Mouse (Mus musculus): Measurements from ENCODE around the gene Acvr1b. TPM values are rescaled to one million over a fixed set of nuclear protein-coding genes. Genes with fewer than 3 reads are reported as not detected.

The Acvr1b gene
- total and polyA plus RNA-seq, 3 experiments: 2.7 to 4.8 (median 2.9) TPM

DNA sequence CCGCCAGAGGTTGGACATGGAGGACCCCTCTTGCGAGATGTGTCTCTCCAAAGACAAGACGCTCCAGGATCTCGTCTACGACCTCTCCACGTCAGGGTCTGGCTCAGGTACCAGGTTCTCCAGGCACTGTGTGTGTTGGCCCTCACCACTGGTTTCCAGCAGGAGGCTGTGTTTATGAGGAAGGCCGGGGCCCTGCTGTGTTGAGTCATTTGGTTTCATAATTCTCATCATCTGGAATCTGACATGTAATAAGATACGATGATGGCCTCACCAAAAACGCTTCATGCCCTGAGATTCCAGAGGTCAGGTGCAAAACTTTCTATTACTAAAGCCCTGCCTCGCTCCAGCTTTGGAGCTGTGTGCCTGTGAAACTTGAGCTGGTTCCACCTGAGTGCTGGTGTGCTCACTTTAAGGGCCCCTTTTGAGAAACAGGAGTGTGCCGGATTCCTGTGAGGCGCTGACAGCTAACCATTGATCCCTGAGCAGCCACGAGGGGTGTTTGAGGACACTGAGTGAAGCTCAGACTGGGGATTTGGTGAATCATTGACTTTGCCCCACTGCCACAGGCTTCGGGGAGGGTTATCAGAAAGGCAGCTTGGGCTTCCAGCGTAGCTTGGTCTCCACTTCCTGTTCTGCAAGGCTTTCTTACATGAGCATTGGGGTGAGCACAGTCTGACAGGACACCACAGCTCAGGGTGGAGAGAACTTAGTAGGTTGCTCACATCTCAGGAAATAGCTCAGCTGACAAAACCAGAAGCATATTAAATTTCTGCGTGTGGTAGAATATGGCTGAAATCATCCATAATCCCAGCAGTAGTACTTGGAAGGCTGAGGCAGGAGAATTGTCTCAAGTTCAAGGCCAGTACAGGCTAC, 21.3 kb downstream of the Acvr1b start:
- peaks cover 30 to 51% of the 10 kb centered on the region in 2 experiments for H3K4me1 ChIP-seq (ENCODE audit: control insufficient read depth in 1 of 2, insufficient read depth in 2 of 2)
- H3K4me2 ChIP-seq (ENCODE audit: insufficient read depth, low read depth, poor library complexity, severe bottlenecking): no peak overlapping the region
- H3K27me3 ChIP-seq (replicated peaks): no peaks in the 10 kb centered on the region
- dilution Hi-C loops (cut with MboI; ENCODE audit: extremely low pct_ligation_motif_present, extremely low pct_unique_long_range_greater_than_20kb, low sequenced_read_pairs) (no loop called here), in situ Hi-C loops (cut with MboI; ENCODE audit: low pct_ligation_motif_present, low pct_unique_long_range_greater_than_20kb, low sequenced_read_pairs) (no loop called here)
- H3K9ac ChIP-seq (ENCODE audit: insufficient read depth, low read depth): no peak overlapping the region
- H3K79me2 ChIP-seq (replicated peaks; ENCODE audit: control insufficient read depth, extremely low read depth, insufficient read depth, poor library complexity, severe bottlenecking): no peaks in the 10 kb centered on the region
- no peak overlapping the region for H3K4me3 ChIP-seq (replicated peaks in 1 of 3; ENCODE audit: low read depth in 2 of 3, low read length in 2 of 3, poor library complexity in 1 of 3)
- DNase-seq (ENCODE audit: extremely low read depth): no peak
- H3K9me3 ChIP-seq (replicated peaks; ENCODE audit: low read length): peaks cover 3% of the 10 kb centered on the region
- no peak overlapping the region for H3K27ac ChIP-seq (ENCODE audit: insufficient read depth, low read depth)
- peaks cover 25 to 33% of the 10 kb centered on the region in 2 experiments for H3K36me3 ChIP-seq (replicated peaks in 1 of 2; ENCODE audit: control insufficient read depth in 1 of 2, insufficient read depth in 1 of 2, low read length in 1 of 2)
- no peak for TF ChIP-seq EP300 (IDR thresholded peaks at IDR 0.05; ENCODE audit: low read length)
- TF ChIP-seq PAX5 (IDR thresholded peaks at IDR 0.05; ENCODE audit: low read length): no peak
- no peak for TF ChIP-seq ZC3H11A (IDR thresholded peaks at IDR 0.05; ENCODE audit: low read depth, low read length)
- TF ChIP-seq E2F4 (IDR thresholded peaks at IDR 0.05; ENCODE audit: insufficient replicate concordance, low read depth, low read length): no peak
- TF ChIP-seq GABPA (IDR thresholded peaks at IDR 0.05; ENCODE audit: insufficient replicate concordance, low read depth, low read length): no peak
- TF ChIP-seq CTCF (conservative IDR thresholded peaks at IDR 0.05 in 1 of 2, IDR thresholded peaks at IDR 0.05 in 1 of 2; ENCODE audit: low read depth in 2 of 2, low read length in 2 of 2): no peak
- TF ChIP-seq JUN (IDR thresholded peaks at IDR 0.05; ENCODE audit: insufficient read depth, low read depth, low read length): no peak
- no peak for TF ChIP-seq MAFK (IDR thresholded peaks at IDR 0.05; ENCODE audit: insufficient replicate concordance, low read length)
- TF ChIP-seq MYC (IDR thresholded peaks at IDR 0.05; ENCODE audit: low read depth, low read length): no peak
- TF ChIP-seq NELFE (IDR thresholded peaks at IDR 0.05; ENCODE audit: low read depth, low read length): no peak
- no peak for TF ChIP-seq TBP (conservative IDR thresholded peaks at IDR 0.05; ENCODE audit: low read depth, low read length)
- no peak for TF ChIP-seq MXI1 (IDR thresholded peaks at IDR 0.05; ENCODE audit: low read depth, low read length)
- no peak for TF ChIP-seq ETS1 (conservative IDR thresholded peaks at IDR 0.05; ENCODE audit: low read depth, low read length)
- no peak for TF ChIP-seq UBTF (IDR thresholded peaks at IDR 0.05; ENCODE audit: low read depth, low read length)
- no peak for TF ChIP-seq MAX (IDR thresholded peaks at IDR 0.05; ENCODE audit: low read length)
- no peak for TF ChIP-seq RAD21 (IDR thresholded peaks at IDR 0.05; ENCODE audit: low read depth, low read length)

DNA sequence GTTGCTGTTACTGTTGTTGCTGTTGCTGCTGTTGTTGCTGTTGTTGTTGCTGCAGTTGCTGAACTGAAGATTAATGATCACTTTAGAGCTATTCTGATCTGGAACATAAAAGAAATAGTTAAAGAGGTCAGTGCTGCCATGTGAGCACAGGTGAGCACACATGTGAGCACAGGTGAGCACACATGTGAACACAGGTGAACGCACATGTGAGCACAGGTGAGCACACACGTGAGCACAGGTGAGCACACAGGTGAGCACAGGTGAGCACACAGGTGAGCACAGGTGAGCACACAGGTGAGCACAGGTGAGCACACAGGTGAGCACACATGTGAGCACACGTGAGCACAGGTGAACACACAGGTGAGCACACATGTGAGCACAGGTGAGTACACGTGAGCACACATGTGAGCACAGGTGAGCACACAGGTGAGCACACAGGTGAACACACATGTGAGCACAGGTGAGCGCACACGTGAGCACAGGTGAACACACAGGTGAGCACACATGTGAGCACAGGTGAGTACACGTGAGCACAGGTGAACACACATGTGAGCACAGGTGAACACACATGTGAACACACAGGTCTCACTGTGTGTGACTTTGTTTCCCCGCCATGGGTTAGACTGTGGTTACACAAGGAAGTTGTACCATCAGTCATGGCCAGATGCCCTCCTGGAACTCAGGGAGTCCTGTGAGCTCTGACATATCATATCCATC, 22.4 kb downstream of the Acvr1b start:
- dilution Hi-C loops (cut with MboI; ENCODE audit: extremely low pct_ligation_motif_present, extremely low pct_unique_long_range_greater_than_20kb, low sequenced_read_pairs): no loop called here
- Histone ChIP-seq H3K4me1 (ENCODE audit: control insufficient read depth in 1 of 2, insufficient read depth in 2 of 2) (peaks cover 23 to 40% of the 10 kb centered on the region in 2 experiments), H3K9me3 (replicated peaks; ENCODE audit: low read length) (peaks cover 7% of the 10 kb centered on the region), H3K9ac (ENCODE audit: insufficient read depth, low read depth) (no peak overlapping the region), H3K27me3 (replicated peaks) (no peaks in the 10 kb centered on the region), H3K79me2 (replicated peaks; ENCODE audit: control insufficient read depth, extremely low read depth, insufficient read depth, poor library complexity, severe bottlenecking) (no peaks in the 10 kb centered on the region), H3K4me3 (replicated peaks in 1 of 3; ENCODE audit: low read depth in 2 of 3, low read length in 2 of 3, poor library complexity in 1 of 3) (peak overlapping the region in 1 of 3 experiments; percentile 36), H3K4me2 (ENCODE audit: insufficient read depth, low read depth, poor library complexity, severe bottlenecking) (no peak overlapping the region), H3K36me3 (replicated peaks in 1 of 2; ENCODE audit: control insufficient read depth in 1 of 2, insufficient read depth in 1 of 2, low read length in 1 of 2) (peaks cover 30 to 39% of the 10 kb centered on the region in 2 experiments), H3K27ac (ENCODE audit: insufficient read depth, low read depth) (no peak overlapping the region)
- TF ChIP-seq CHD1 (IDR thresholded peaks at IDR 0.05; ENCODE audit: low read depth, low read length) (no peak), MAFK (IDR thresholded peaks at IDR 0.05; ENCODE audit: insufficient replicate concordance, low read length) (no peak), JUND (conservative IDR thresholded peaks at IDR 0.05; ENCODE audit: low read depth, low read length) (no peak), CTCF (conservative IDR thresholded peaks at IDR 0.05 in 1 of 2, IDR thresholded peaks at IDR 0.05 in 1 of 2; ENCODE audit: low read depth in 2 of 2, low read length in 2 of 2) (no peak), USF2 (conservative IDR thresholded peaks at IDR 0.05; ENCODE audit: low read depth, low read length) (no peak), GABPA (IDR thresholded peaks at IDR 0.05; ENCODE audit: insufficient replicate concordance, low read depth, low read length) (no peak), NRF1 (IDR thresholded peaks at IDR 0.05; ENCODE audit: low read depth, low read length) (no peak), MYC (IDR thresholded peaks at IDR 0.05; ENCODE audit: low read depth, low read length) (no peak), ZNF384 (IDR thresholded peaks at IDR 0.05; ENCODE audit: low read depth, low read length) (no peak), MAZ (IDR thresholded peaks at IDR 0.05; ENCODE audit: low read depth, low read length) (no peak), NELFE (IDR thresholded peaks at IDR 0.05; ENCODE audit: low read depth, low read length) (no peak), ELF1 (IDR thresholded peaks at IDR 0.05; ENCODE audit: low read depth, low read length) (no peak), TCF12 (IDR thresholded peaks at IDR 0.05; ENCODE audit: low read depth, low read length) (no peak)
- DNase-seq (ENCODE audit: extremely low read depth): no peak
- in situ Hi-C loops (cut with MboI; ENCODE audit: low pct_ligation_motif_present, low pct_unique_long_range_greater_than_20kb, low sequenced_read_pairs): no loop called here
